Mouse (Mus musculus) megakaryocyte, embryonic 14.5 days (primary cell): ENCODE measurements around the gene Prpf40a. TPM values are rescaled to one million over a fixed set of nuclear protein-coding genes. Genes with fewer than 3 reads are reported as not detected.
A peak's percentile ranks its signal among the peaks of the same experiment; 100 is the strongest.

Source experiments
- H3K27me3 ChIP-seq: replicated peaks from 2 replicates; pipeline ENCODE3; 2012; ENCODE audit warnings: inconsistent platforms
- H3K36me3 ChIP-seq: replicated peaks from 2 replicates; pipeline ENCODE3; 2012; ENCODE audit warnings: low read length, inconsistent platforms, mixed read lengths
- H3K4me1 ChIP-seq: 2 replicates; pipeline ENCODE4 v1.6.1; 2012; ENCODE audit warnings: inconsistent platforms
- H3K4me3 ChIP-seq: replicated peaks from 2 replicates; pipeline ENCODE3; 2012; ENCODE audit warnings: moderate library complexity, mild to moderate bottlenecking, inconsistent platforms
- H3K9me3 ChIP-seq: 2 replicates; pipeline ENCODE4 v1.6.1; 2012; ENCODE audit warnings: inconsistent platforms
- FLI1 ChIP-seq: IDR thresholded peaks from 2 replicates; pipeline ENCODE4 v1.6.1; 2012; ENCODE audit warnings: low read length, inconsistent platforms, mixed read lengths
- GATA1 ChIP-seq: IDR thresholded peaks from 3 replicates; pipeline ENCODE4 v1.6.1; 2012; ENCODE audit warnings: mixed read lengths, low read length, inconsistent platforms, borderline replicate concordance
- polyA plus RNA-seq: library from polyadenylated mRNA; stranded (reverse); fragments of >175 nt; gene quantifications from 2 replicates; pipeline ENCODE4 v1.2.3, GENCODE M21; 2012; ENCODE audit warnings: low replicate concordance; ENCODE audit not compliant: insufficient read depth

Gene Prpf40a
- polyA plus RNA-seq, 1 experiment, result 8.1 TPM

DNA sequence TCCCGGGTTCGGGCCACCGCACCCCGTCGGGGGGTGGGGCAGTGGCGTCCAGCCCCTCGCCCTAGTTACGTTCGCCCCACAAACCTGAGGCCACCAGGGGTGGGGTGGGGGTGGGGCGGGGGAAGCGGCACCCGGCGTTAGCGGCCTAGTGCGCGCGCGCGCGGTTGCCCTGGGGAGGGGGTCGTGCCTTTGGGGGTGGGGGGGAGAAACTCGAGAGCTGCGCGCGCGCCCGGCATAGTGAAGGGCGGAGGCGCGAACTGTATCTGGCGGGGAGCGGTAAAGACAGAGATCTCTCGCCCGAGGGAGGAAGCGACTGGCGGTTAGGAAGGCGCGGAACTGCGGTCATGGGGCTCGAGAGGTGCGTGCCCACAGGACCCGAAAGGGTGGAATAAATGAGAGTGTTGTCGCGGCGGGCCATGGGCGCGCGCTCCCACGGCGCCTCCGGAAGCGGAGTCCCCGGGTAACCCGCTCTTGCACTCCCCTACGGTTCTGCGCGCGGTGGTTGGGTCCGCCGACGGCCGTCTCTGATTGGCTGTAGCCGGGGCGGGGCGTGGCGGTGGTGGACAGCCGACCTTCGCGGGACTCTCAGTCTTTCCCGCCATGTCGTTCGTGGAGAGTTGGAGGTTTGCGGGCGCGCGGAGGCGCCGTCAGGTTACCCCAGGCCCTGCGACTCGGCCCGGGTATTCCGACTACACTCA, 588 bp upstream of the Prpf40a start, which contains the start of gene Arl6ip6:
Arl6ip6 (plus strand) TSS at position 204 of the 698 bp plus-strand sequence.
- no peaks in the 10 kb centered on the region for H3K27me3 ChIP-seq
- no peak for TF ChIP-seq FLI1
- TF ChIP-seq GATA1, result no peak
- peak within 1 kb of the TSS; percentile 98 for H3K4me3 ChIP-seq
- H3K9me3 ChIP-seq, result no peaks in the 10 kb centered on the region
- H3K36me3 ChIP-seq, result peaks cover 46% of the 10 kb centered on the region
- peaks cover 39% of the 10 kb centered on the region for H3K4me1 ChIP-seq

- Histone ChIP-seq H3K4me3 (peak overlapping the region; percentile 98), H3K4me1 (peaks cover 35% of the 10 kb centered on the region), H3K27me3 (no peaks in the 10 kb centered on the region), H3K36me3 (peaks cover 45% of the 10 kb centered on the region), H3K9me3 (no peaks in the 10 kb centered on the region)
- TF ChIP-seq FLI1 (no peak), GATA1 (no peak)
Measured at GRCm38 (mm10) chr2:53189811-53190210, 1.3 kb downstream of the Prpf40a start.

DNA sequence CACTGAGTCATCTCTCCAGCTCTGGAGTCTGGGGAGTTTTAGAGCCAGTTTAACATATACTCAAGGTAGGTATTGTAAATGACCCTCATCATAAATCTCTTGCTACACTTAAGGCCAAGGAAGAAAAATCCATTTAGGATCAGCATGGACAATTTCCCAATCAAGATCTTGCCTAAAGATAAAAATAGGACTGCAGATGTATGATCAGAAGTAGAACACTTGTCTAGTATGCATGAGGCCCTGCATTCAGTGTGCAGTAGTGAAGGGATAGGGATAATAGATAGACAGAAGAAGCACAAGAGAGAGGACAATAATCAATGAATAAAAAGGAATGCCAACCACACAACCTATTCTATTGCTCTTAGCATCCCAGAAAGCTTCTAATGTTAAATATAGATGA, 11.2 kb downstream of the Prpf40a start:
- no peak for TF ChIP-seq FLI1
- no peak for TF ChIP-seq GATA1

DNA sequence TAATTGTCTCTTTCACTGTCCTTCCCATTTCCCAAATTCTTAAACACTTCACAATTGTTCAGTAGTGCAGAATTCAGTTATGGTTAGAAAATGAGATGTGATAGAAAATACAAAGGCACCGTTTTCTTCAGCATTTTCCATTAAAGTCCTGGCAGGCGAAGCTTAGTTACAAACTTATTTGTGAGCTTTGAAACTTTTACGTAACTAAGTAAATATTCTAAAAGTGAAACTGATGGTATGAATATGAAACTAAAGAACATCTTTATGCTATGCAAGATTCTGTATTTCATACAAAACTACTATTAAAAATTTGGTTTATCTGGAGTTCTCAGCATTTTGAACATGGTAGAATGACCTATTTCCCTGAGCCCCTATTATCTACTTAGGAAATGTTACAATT, 12.1 kb downstream of the Prpf40a start:
- peaks cover 38% of the 10 kb centered on the region for H3K36me3 ChIP-seq
- H3K27me3 ChIP-seq, result no peaks in the 10 kb centered on the region
- no peak for TF ChIP-seq FLI1
- no peak for TF ChIP-seq GATA1
- no peaks in the 10 kb centered on the region for H3K9me3 ChIP-seq
- H3K4me3 ChIP-seq, result no peak overlapping the region
- peaks cover 33% of the 10 kb centered on the region for H3K4me1 ChIP-seq

More for the DNA sequence above, 11.2 kb downstream of the Prpf40a start:
- Histone ChIP-seq H3K27me3 (no peaks in the 10 kb centered on the region), H3K9me3 (no peaks in the 10 kb centered on the region), H3K4me1 (peaks cover 28% of the 10 kb centered on the region), H3K4me3 (no peak overlapping the region), H3K36me3 (peaks cover 40% of the 10 kb centered on the region)

DNA sequence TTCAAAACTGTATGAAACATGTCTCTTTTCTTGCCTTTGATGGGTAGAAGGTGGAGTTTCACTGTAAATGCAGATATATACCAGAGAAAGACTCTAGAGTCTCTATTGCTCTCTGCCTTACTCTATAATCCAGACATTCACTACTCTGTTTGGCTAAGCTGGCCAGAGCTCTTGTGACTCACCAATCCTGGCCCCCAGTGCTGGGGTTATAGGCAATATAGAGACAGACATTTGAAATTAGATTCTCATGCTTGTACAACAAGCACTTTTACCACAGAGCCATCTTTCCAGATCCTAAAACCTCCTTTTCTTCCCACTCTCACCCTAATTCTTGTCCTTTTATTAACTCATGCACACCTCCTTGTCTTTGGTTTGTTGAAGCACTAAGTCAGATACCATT, 17.1 kb downstream of the Prpf40a start:
- TF ChIP-seq FLI1, result no peak
- TF ChIP-seq GATA1, result no peak
- peaks cover 49% of the 10 kb centered on the region for H3K36me3 ChIP-seq

GRCm38 (mm10) chr2:53146852-53147251, 44.2 kb downstream of the Prpf40a start:
- Histone ChIP-seq H3K4me1 (peaks cover 4% of the 10 kb centered on the region; the same call in 1 of the 2 replicates), H3K4me3 (no peak overlapping the region), H3K36me3 (peaks cover 93% of the 10 kb centered on the region), H3K27me3 (no peaks in the 10 kb centered on the region), H3K9me3 (no peaks in the 10 kb centered on the region)
- TF ChIP-seq GATA1 (no peak), FLI1 (no peak)

More for the DNA sequence above, 17.1 kb downstream of the Prpf40a start:
- Histone ChIP-seq H3K4me3 (no peak overlapping the region), H3K27me3 (no peaks in the 10 kb centered on the region), H3K4me1 (peaks cover 9% of the 10 kb centered on the region; the same call in 1 of the 2 replicates), H3K9me3 (no peaks in the 10 kb centered on the region)

GRCm38 (mm10) chr2:53131567-53131966, 59.5 kb downstream of the Prpf40a start:
- no peak overlapping the region for H3K4me3 ChIP-seq
- no peaks in the 10 kb centered on the region for H3K9me3 ChIP-seq
- no peak for TF ChIP-seq GATA1
- no peak for TF ChIP-seq FLI1
- H3K36me3 ChIP-seq, result peaks cover 24% of the 10 kb centered on the region
- H3K4me1 ChIP-seq, result peaks cover 5% of the 10 kb centered on the region; the same call in 1 of the 2 replicates
- H3K27me3 ChIP-seq, result no peaks in the 10 kb centered on the region

DNA sequence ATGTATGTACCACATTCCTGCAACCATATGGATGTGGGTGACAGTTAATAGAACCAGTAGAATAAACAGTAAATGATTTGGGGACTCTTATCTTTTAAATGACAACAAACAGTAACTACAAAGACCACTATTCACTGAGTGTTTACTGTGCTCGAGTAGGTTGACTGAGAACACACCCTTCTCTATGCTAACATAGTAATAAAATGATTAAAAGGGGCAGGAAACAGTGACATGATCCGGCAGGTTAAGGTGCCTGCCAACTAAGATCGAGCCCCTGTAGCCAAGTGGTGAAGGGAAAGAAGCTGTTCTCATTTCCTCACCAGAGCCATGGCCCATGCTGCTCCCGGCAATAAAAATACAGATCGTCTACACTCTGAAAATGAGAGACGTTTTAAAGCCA, 62.0 kb downstream of the Prpf40a start:
- no peak for TF ChIP-seq GATA1
- no peak for TF ChIP-seq FLI1
- H3K4me3 ChIP-seq, result no peak overlapping the region
- H3K36me3 ChIP-seq, result peaks cover 8% of the 10 kb centered on the region
- H3K4me1 ChIP-seq, result peaks cover 5% of the 10 kb centered on the region; the same call in 1 of the 2 replicates
- no peaks in the 10 kb centered on the region for H3K27me3 ChIP-seq
- peaks cover 5% of the 10 kb centered on the region; the same call in 1 of the 2 replicates for H3K9me3 ChIP-seq

DNA sequence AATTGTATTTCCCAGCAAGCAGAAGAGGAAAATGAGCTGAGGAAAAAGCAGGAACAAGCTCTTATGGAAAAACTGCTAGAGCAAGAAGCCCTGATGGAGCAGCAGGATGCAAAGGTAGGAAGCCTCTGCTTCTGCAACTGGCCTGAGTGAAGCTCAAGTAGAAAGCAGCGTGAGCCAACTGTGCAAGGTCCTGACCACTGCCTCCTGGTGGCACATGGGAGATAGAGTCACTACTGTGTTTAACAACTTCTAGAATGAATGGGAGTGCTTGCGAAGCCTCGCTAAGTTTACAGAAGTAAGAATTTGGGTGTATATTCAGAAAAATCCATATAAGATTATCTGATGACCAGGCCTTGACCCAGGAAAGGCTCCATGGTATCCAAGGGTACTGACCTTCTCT, 65.1 kb downstream of the Prpf40a start:
- H3K4me1 ChIP-seq, result peaks cover 5% of the 10 kb centered on the region; the same call in 1 of the 2 replicates
- H3K4me3 ChIP-seq, result no peak overlapping the region
- peaks cover 3% of the 10 kb centered on the region for H3K36me3 ChIP-seq
- H3K27me3 ChIP-seq, result peaks cover 2% of the 10 kb centered on the region
- peaks cover 5% of the 10 kb centered on the region; the same call in 1 of the 2 replicates for H3K9me3 ChIP-seq
- TF ChIP-seq GATA1 (no peak), FLI1 (no peak)

- H3K36me3 ChIP-seq, result peaks cover 3% of the 10 kb centered on the region
- peaks cover 5% of the 10 kb centered on the region; the same call in 1 of the 2 replicates for H3K9me3 ChIP-seq
- TF ChIP-seq GATA1 (no peak), FLI1 (no peak)
Measured at GRCm38 (mm10) chr2:53121797-53122196, 69.3 kb downstream of the Prpf40a start.

More at GRCm38 (mm10) chr2:53121797-53122196, 69.3 kb downstream of the Prpf40a start:
- Histone ChIP-seq H3K27me3 (peaks cover 2% of the 10 kb centered on the region), H3K4me1 (peaks cover 2% of the 10 kb centered on the region; the same call in 1 of the 2 replicates), H3K4me3 (no peak overlapping the region)
